Mouse (Mus musculus) C2C12 (cell line): ENCODE measurements at regions not wholly inside any gene's neighbourhood (a gene's known extent, or its start where the extent isn't known, plus 50 kb on each side); places are given as distances from the start of the nearest gene placed in this dataset.

Experiments used
- CTCF ChIP-seq: IDR thresholded peaks from one replicate; pipeline ENCODE4 v1.5.1; 2011; ENCODE audit not compliant: control insufficient read depth, insufficient read depth, insufficient read length
- MYOD1 ChIP-seq: IDR thresholded peaks from one replicate; pipeline ENCODE4 v1.6.1; 2011; ENCODE audit warnings: low read depth; ENCODE audit not compliant: control insufficient read depth, insufficient read length
- MYOG ChIP-seq: IDR thresholded peaks from one replicate; pipeline ENCODE4 v1.6.1; 2011; ENCODE audit not compliant: control insufficient read depth, insufficient read length; ENCODE audit errors: extremely low read depth
- USF1 ChIP-seq: IDR thresholded peaks from one replicate; pipeline ENCODE4 v1.6.1; 2011; ENCODE audit warnings: low read depth, mild to moderate bottlenecking, control low read depth, moderate library complexity

- no peak for TF ChIP-seq CTCF
- TF ChIP-seq MYOG: no peak
- no peak for TF ChIP-seq MYOD1
- TF ChIP-seq USF1: no peak
Measured at GRCm38 (mm10) chr12:71622761-71623160, 208.1 kb upstream of the Daam1 start.
